Mouse (Mus musculus) embryonic stem cell, embryonic (primary cell): ENCODE data around the gene Fbxl17.

ENCODE experiments used
- CTCF ChIA-PET, 4 experiments: fragments of 300-600 bp in 2 of 4; fragments of 350-600 bp in 2 of 4; sonication (Branson Sonifier 250); formaldehyde crosslinking; loops; one replicate each; lab custom pipeline; 2022; ENCODE audit warnings: inconsistent platforms in 2 of 4; lab: Charles Lee
- POLR2A ChIA-PET, 4 experiments: fragments of 300-600 bp in 2 of 4; fragments of 350-600 bp in 2 of 4; sonication (Branson Sonifier 250); formaldehyde crosslinking; loops; one replicate each; lab custom pipeline; 2022; ENCODE audit warnings: antibody characterized with exemption in 4 of 4, inconsistent platforms in 1 of 4; lab: Charles Lee

Gene Fbxl17

DNA sequence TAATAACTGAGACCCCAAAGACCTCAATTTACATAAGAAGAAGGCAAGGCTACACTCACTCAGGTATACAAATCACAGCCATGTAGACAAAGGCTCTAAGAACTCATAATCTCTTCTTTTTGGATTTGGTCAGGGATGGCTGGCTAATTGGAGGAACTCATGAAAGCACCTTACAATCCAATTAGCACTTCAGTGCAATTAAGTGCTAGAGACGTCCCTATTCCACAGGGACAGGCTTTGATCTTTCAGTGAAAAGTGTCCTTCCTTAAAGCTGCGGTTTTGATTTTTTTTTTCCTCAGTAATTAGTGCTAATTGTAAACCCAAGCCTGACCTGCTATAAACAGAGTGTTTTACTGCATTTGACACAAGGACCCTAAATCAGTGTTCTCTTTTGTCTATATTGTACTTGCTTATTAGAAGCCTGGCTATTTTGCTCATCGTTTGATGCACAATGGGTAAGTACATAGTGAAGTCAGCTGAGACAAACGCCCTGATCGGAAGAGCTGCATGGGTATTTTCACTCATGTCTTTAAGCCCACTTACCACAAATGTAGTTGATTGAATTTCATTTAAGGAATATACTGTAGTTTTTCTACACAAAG is 327.8 kb downstream of the Fbxl17 start:
- ChIA-PET CTCF (no interaction called here), POLR2A (no interaction called here)

- POLR2A ChIA-PET, result no interaction called here
- CTCF ChIA-PET, result no interaction called here
Observed at GRCm38 (mm10) chr17:63171264-63171663, 328.6 kb downstream of the Fbxl17 start.

DNA sequence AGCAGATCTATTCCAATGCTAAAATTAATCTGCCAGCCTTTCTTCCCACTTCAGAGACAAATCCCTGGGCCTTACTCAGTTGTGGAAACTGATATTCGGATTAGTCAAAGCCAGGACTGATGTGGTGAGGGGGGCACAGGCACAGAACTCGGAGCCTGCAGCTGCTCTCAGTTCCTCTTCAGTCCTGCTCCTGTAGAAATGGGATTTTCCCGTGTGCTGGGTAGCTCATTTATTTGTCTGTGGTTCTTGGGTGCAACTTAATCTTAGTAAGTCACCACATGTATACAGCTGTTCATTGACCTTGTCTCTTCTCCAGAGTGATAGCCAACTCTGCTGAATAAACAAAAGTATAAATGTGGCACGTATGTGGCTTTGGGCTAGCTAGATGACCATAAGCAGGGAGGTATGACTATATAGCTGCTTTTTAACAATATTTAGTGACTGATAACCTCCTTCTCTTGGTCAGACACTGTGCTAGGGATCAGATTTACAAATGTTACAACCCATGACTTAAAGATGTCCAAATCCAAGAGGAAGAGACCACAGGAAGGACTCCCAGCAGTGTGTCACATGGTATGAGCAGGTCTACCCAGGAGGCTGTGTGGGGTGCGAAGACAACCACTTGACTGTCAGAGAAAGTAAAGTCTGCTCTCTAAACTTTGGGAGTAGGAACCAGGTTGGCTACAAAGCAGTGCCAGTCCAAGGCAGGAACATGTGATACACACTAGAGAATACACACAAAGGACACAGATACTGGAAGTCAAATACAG is 331.6 kb downstream of the Fbxl17 start:
- POLR2A ChIA-PET, result interaction anchor here in 1 of 4 experiments (0.6 kb wide), 1 partner anchor 973 kb away, joined by 6 read pairs; no protein-coding TSS in a partner anchor
- CTCF ChIA-PET, result no interaction called here

- POLR2A ChIA-PET, result interaction anchor here in 1 of 4 experiments (0.6 kb wide), 1 partner anchor 972 kb away, joined by 6 read pairs; no protein-coding TSS in a partner anchor
- CTCF ChIA-PET, result no interaction called here
Observed at GRCm38 (mm10) chr17:63167248-63167647, 332.6 kb downstream of the Fbxl17 start.

DNA sequence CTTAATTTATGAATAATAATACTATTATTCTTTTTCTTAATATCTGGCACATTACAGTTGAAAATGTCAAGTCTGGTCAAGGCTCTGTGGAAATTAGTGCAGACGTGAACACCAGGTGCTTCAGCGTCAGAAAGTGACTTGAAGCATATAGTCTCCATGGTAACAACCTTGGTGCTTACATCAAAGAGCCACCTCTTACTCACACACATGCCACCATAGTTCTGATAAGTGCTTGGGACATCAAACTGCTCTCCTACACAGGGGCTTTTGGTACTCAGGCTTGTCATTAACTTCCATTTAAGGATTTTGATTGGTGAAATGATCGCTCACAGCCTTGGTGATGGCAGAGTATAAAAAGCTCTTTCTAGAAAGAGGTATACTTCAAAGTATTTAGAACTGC is 333.1 kb downstream of the Fbxl17 start:
- ChIA-PET CTCF (no interaction called here), POLR2A (interaction anchor here in 1 of 4 experiments (3.0 kb wide), 1 partner anchor 10 kb away, joined by 11 read pairs; no protein-coding TSS in a partner anchor)

GRCm38 (mm10) chr17:63165847-63166246 is 334.0 kb downstream of the Fbxl17 start:
- ChIA-PET CTCF (no interaction called here), POLR2A (interaction anchor here in 1 of 4 experiments (0.6 to 3.0 kb wide), 3 partner anchors 9 to 267 kb away, joined by 3 to 11 read pairs (median 6); no protein-coding TSS in a partner anchor)

DNA sequence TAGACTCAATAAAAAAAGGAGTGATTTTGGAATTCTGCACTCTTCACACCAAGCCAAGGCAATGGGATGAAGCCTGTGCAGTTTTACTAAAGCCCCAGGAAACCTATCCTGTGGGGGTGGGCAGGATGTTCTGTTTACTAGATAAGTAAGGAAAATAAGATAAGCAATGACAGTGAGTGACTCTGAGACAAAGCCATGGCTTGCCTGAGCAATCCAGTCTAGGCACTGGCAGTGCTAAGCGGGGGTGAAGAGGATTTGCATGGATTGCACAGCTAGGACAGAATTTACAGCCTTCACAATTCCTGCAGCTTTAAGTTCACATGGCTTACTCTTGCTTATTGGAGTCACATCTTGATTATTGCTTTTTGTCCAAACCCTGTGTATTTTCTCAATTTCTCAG is 335.5 kb downstream of the Fbxl17 start:
- POLR2A ChIA-PET, result interaction anchor here in 1 of 4 experiments (1.0 to 3.0 kb wide), 2 partner anchors 12 to 17 kb away, joined by 3 to 11 read pairs; no protein-coding TSS in a partner anchor
- CTCF ChIA-PET, result interaction anchor here in 1 of 4 experiments (1.0 kb wide), 1 partner anchor 13 kb away, joined by 3 read pairs; no protein-coding TSS in a partner anchor

GRCm38 (mm10) chr17:63161953-63162352 is 337.9 kb downstream of the Fbxl17 start:
- POLR2A ChIA-PET, result no interaction called here

GRCm38 (mm10) chr17:63159196-63159595 is 340.6 kb downstream of the Fbxl17 start:
- ChIA-PET CTCF (no interaction called here), POLR2A (no interaction called here)

More at GRCm38 (mm10) chr17:63161953-63162352, 337.9 kb downstream of the Fbxl17 start:
- CTCF ChIA-PET, result no interaction called here

DNA sequence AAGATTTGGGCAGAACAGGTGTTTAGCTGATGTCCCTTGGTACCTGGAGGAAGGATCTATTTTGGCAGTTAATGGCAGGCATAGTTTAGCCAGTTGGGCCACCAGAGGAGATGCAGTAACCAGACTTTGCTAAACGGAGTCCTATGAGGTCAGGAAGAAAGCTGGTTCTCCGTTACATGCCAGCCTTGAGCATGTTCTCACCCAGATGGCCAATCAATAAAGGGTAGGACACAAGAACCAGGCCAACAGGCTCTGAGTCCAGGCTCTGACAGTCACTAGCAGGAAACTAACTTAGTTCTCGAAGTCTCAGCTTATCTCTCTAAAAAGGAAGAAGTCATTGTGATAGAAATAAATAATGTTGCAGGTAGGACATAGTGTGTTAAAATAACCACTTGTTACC is 341.4 kb downstream of the Fbxl17 start:
- CTCF ChIA-PET, result no interaction called here
- POLR2A ChIA-PET, result no interaction called here

DNA sequence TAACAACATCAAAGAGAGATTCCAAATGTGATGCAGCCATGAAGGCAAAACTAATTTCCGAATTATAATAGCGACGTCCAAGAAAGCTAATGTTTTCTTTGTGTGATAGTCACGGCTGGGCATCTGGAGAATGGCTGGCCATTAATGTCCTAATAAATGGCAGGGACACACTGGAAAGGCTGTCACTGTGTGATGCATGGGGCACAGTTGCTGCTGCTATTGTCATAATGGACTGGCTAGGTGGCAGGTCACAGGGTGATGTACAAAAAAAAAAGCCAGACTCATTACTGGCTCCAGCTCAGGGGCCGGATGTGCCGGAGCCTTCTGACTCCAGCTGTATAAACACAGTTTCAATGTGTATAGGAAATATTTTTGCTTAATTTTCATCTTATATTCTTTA is 341.9 kb downstream of the Fbxl17 start:
- POLR2A ChIA-PET, result interaction anchor here in 1 of 4 experiments (1.2 kb wide), 1 partner anchor 24 kb away, joined by 3 read pairs; no protein-coding TSS in a partner anchor
- CTCF ChIA-PET, result no interaction called here

DNA sequence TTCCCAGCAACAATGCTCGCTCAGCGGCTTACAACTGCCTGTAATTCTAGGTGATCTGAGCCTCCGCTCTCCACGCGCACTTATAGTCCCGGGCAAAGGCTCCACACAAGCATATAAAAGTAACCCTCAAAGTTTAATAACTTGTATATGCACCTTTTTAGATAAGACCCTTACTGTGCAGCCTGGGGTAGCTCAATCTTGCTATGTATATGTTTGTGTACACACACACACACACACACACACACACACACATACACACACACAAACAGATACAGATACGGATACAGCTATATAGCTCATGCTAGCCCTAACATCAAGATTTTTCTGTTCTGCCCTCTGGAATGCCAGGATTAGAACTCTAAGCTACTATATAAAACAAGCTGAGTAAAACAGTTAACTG is 342.8 kb downstream of the Fbxl17 start:
- ChIA-PET CTCF (no interaction called here), POLR2A (interaction anchor here in 1 of 4 experiments (0.7 to 1.2 kb wide), 2 partner anchors 23 to 78 kb away, joined by 3 read pairs; no protein-coding TSS in a partner anchor)

DNA sequence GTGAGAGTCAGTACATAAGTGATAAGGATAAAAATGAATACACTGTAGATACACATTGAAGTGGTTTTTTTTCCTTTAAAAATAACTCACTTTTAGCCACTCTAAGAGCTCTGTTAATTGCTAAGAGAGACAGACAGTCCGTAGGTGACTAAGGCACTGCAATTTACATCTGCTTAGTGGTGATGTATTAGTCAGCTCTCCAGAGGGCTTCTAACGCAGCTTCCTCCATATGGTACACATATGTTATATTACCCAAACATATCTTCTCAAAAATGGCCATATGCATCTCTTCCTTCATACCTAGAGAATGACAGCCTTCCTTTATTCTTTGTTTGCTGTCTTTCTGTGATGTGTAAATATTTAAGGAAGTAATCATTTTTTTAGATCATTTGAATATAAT is 353.3 kb downstream of the Fbxl17 start:
- CTCF ChIA-PET, result interaction anchor here in 1 of 4 experiments (0.9 kb wide), 1 partner anchor 30 kb away, joined by 3 read pairs; no protein-coding TSS in a partner anchor
- POLR2A ChIA-PET, result no interaction called here

- CTCF ChIA-PET, result interaction anchor here in 2 of 4 experiments (0.6 to 0.9 kb wide), 2 partner anchors 31 to 287 kb away, joined by 3 to 4 read pairs; no protein-coding TSS in a partner anchor
- POLR2A ChIA-PET, result no interaction called here
Observed at GRCm38 (mm10) chr17:63145751-63146491, 353.9 kb downstream of the Fbxl17 start.

DNA sequence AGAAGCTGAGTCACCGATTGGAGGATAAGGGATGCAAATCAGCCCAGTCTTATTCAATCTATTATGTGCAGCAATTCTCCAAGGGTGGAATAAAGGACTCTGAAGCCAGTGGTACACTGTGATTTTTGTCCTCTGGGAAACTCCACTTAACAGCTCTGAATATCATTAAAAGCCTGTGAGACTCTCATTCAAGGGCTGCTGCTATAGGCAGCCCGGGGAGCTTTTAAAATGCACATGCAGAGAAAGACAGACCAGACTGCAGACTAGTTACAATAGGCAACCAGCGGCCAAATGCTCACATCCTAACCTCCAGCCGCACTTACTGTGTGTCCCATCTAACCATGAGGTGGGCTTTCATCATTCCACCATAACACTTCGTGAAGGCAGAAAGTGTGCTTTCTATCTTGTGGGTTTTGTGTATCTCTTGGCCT is 354.5 kb downstream of the Fbxl17 start:
- CTCF ChIA-PET, result interaction anchor here in 1 of 4 experiments (0.9 kb wide), 1 partner anchor 32 kb away, joined by 3 read pairs; no protein-coding TSS in a partner anchor

DNA sequence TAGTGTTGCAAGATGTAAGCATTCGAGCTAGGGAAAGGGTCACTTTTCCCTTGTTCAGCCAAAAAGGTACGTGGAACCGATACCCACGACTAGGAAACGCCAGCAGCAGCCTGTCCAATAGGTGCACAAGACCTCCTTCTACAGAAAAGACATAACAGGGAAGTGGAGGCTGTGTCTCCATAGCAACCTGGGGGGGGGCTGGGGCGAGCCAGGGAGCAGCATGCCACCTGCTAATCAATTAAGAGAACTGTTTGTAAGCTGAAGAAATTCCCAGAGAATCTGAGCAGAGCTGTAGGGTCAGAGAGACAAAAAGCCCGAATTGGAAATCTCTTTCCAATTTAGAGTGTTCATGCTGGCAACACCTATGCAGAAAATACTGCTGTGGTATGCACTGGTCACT is 356.0 kb downstream of the Fbxl17 start:
- ChIA-PET POLR2A (no interaction called here), CTCF (no interaction called here)

More for the DNA sequence above, 354.5 kb downstream of the Fbxl17 start:
- POLR2A ChIA-PET, result no interaction called here

GRCm38 (mm10) chr17:63134805-63135204 is 365.0 kb downstream of the Fbxl17 start:
- CTCF ChIA-PET, result no interaction called here
- POLR2A ChIA-PET, result interaction anchor here in 1 of 4 experiments (1.1 kb wide), 1 partner anchor 23 kb away, joined by 3 read pairs; no protein-coding TSS in a partner anchor

GRCm38 (mm10) chr17:63122427-63122826 is 377.4 kb downstream of the Fbxl17 start:
- ChIA-PET CTCF (no interaction called here), POLR2A (no interaction called here)

GRCm38 (mm10) chr17:63119701-63120100 is 380.1 kb downstream of the Fbxl17 start:
- ChIA-PET CTCF (no interaction called here), POLR2A (no interaction called here)
